Mouse (Mus musculus) heart, adult 2 months (tissue): ENCODE measurements around the gene Fzd7.

ENCODE experiments used
- CTCF ChIP-seq: fragments of 200-600 bp; IDR thresholded peaks from 2 replicates; pipeline ENCODE4 v1.8.1; 2022; ENCODE audit warnings: antibody characterized with exemption, mild to moderate bottlenecking, moderate library complexity
- EP300 ChIP-seq: fragments of 200-500 bp; IDR thresholded peaks from 2 replicates; pipeline ENCODE4 v1.6.1; 2011; ENCODE audit warnings: low read depth, low read length, control low read depth; ENCODE audit not compliant: insufficient read depth
- POLR2A ChIP-seq: fragments of 200-500 bp; IDR thresholded peaks from 2 replicates; pipeline ENCODE4 v1.6.1; 2011; ENCODE audit warnings: mild to moderate bottlenecking, low read depth, low read length, control low read depth; ENCODE audit not compliant: insufficient read depth

- TF ChIP-seq POLR2A (no peak), EP300 (no peak), CTCF (no peak)
Observed at GRCm38 (mm10) chr1:59511566-59512270, 29.5 kb downstream of the Fzd7 start.
